Mouse (Mus musculus): ENCODE data around the gene Sipa1l1.

Sipa1l1 gene

GRCm38 (mm10) chr12:82433311-82433710 lies 264.2 kb downstream of the Sipa1l1 start:
- DNase-seq (ENCODE audit: low read depth): no peak

- DNase-seq (ENCODE audit: low read depth): no peak
These were observed 265.5 kb downstream of the Sipa1l1 start for GRCm38 (mm10) chr12:82434591-82434990.

GRCm38 (mm10) chr12:82441479-82441878 lies 272.4 kb downstream of the Sipa1l1 start:
- DNase-seq (ENCODE audit: low read depth): no peak

GRCm38 (mm10) chr12:82446609-82447024 lies 277.5 kb downstream of the Sipa1l1 start:
- no peak for DNase-seq (ENCODE audit: low read depth)

GRCm38 (mm10) chr12:82448129-82448815 lies 279.2 kb downstream of the Sipa1l1 start:
- no peak for DNase-seq (ENCODE audit: low read depth)

DNA sequence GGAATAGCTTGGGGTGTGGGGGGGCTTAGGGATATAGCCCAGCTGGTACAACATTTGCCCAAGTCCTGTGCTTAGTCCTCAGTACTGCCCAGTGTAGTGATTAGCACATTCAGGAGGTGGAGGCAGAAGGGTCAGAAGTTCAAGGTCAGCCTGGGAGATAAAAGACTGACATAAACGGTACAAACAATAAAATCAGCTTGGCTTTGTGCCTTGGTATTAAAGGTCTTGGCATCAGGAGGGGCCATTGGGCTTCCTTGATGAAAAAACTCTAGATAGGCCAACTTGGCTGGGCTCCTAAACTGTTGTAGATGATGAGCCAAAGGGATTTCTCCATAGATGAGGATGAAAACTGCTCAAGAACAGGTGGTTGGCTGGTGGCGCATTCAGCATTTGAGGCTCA lies 283.3 kb downstream of the Sipa1l1 start:
- no peak for DNase-seq (ENCODE audit: low read depth)

- DNase-seq (ENCODE audit: low read depth): no peak
These were observed 285.3 kb downstream of the Sipa1l1 start for GRCm38 (mm10) chr12:82454415-82454814.

DNA sequence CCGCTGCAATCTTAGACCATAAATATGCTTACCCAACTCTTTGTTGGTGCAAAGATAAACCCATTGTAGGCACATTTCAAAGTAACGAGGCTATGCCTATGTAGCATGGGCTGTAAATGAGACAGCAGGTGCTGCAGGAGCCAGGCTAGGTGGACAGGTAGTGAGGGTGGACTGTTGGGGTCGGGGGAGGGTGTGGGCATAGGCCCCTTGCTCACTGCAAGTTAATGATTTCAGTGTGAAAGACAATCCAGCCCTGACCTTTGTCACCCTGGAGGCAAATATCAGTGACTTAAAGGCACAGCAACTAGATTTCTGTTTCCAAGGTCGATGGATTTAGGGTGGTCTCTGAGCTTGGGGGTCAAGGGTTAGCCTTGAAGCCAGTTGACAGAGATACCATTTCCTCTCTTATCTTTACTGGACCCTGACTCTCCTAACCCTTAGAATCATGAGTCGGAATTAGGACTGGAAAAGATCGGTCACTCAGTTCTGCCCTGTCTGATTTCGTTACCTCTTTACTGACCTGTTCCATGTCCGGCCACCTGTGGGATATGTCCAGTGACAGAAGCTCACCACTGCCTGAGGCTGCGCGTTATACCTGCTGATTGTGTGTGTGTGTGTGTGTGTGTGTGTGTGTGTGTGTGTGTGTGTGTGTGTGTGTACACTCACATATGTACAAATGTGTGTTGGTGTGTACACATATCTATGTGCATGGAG lies 286.7 kb downstream of the Sipa1l1 start:
- no peak for DNase-seq (ENCODE audit: low read depth)

DNA sequence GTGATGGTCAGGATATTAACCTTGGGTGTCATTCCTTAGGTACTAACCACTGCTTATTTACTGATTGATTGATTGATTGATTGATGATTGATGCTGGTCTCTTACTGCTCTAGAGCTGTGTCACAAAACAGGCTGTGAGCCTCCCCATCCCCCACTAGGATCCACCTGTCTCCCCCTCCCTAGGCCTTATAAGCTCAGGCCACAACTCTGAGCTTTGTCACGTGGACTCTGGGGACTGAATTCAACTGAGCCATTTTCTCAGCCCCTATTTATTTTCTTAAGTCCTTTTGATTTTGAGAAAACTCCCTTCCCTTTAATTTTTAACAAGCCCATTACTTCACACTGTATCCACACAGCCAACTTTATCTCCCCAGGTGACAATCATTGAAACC lies 287.3 kb downstream of the Sipa1l1 start:
- no peak for DNase-seq (ENCODE audit: low read depth)

DNA sequence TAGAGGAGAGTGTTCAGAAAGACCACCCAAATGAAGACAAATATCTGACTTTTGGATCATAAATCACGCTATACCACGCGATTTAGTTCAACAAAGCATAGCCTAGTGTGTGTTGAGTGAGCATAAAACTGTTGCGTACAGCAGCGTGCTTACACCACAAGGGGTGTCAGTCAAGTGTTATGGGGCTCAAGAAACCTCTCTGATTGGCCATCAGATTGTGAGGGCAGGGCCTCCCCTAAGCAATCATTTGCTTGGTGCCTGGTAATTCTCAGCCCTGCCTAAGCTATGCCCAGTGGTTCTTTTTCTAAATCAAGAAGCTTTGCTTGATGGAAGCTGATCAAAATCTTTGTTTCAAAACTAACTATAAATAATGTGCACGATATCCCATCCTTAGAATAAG lies 288.5 kb downstream of the Sipa1l1 start:
- DNase-seq (ENCODE audit: low read depth): no peak

DNA sequence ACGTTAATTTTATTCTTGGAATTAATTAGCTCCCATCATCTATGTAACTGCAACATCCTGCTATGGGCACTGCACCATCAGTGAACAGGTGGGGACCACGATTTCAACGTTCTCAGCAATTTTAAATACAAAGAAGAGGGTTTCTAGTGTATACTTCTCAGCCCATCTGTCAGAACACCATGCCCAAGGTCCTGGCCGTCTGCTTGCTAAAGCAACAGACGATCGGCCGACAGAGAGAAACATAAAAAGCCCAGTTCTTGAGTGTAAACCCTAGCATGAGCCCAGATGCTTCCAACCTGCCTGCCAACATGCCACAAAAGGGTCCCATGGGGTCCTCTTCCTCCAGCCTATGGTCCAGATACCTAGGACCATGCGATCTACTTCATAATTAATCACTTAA lies 288.9 kb downstream of the Sipa1l1 start:
- no peak for DNase-seq (ENCODE audit: low read depth)

GRCm38 (mm10) chr12:82467234-82467633 lies 298.1 kb downstream of the Sipa1l1 start:
- no peak for DNase-seq (ENCODE audit: low read depth)

- DNase-seq (ENCODE audit: low read depth): peak; percentile 45
These were observed 298.5 kb downstream of the Sipa1l1 start for GRCm38 (mm10) chr12:82467641-82468040.

DNA sequence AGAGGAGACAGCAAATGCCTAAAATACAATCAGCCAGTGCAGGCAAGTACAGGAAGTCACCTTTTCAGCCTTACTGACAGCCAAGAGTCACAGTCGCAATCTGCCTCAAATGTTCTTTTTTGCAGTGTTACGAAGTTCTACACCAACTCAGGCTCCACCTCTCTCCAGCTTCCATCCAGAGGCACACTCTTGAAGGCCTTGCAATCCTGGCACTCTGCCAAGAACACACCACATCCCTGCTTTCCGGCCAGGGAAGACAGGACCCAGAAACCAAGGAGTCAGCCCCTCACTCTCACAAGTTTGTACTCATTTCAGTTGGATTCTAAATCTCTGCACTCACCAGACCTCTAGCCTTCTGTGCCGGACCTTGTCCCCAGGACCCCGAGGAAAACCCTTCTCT lies 299.3 kb downstream of the Sipa1l1 start:
- peak; percentile 68 for DNase-seq (ENCODE audit: low read depth)

GRCm38 (mm10) chr12:82469706-82470361 lies 300.7 kb downstream of the Sipa1l1 start:
- peak; percentile 86 for DNase-seq (ENCODE audit: low read depth)

DNA sequence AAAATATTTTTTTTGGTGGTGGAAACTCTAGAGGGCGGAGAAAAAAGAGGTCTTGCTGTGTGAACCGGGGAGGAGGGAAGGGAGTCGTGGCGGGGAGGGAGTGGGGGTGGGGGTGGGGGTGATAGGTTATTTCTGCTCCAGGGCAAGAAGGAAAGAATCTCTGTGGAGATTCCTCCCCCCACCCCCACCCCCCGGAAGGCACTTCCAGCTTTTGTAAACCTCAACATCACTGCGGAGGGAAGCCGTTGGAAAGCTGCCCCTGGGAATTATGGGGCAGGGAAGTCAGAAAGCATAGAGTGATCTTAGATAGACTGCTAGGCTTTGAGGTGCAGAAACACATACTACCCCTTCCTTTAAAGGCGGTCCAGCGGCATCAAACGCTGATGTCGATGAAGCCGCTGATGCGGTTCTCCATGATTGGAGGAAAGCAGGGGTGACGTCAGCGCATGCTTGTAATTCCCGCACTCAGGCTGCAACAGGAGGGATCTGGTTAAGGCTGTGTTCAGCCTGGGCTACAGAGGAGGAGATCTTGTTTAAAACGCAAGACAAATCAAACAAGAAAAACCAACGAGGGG lies 301.3 kb downstream of the Sipa1l1 start:
- peak; percentile 46 for DNase-seq (ENCODE audit: low read depth)

DNA sequence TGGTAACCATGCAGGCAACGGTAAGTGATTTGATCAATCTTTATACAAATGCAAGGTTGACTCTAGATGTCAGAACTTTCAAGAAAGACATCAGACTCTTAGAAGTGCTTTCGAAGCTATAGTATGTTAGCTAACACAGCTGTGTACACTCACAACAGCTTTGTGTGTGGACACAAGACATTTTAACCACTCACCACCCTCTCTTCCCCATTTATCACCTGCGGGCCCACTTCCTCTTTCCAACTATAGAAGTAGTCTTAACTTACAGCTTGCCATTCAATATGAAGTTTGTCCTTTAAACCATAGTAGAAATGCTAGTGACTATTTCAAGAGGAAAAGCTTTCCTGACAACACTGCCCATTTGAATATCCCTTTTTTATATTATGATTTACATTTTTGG lies 303.7 kb downstream of the Sipa1l1 start:
- no peak for DNase-seq (ENCODE audit: low read depth)

DNA sequence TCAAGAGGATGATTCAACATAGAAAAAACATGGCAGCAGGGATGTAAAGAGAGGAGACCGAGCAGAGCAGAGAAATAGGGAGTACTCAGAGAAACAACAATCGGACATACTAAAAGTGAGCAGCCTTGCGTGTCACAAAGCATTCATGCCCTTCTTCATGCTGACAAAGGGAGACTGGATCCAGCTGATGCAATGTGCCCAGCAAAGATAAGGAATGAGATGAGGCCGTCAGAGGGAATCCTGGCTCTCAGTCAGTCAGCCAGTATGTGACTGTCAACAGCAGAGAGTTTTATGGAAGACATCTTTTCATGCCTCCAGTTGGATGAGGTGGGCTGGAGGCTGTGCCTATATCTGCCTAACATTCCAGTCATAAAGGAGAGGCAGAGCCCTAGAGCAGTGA lies 304.1 kb downstream of the Sipa1l1 start:
- no peak for DNase-seq (ENCODE audit: low read depth)

GRCm38 (mm10) chr12:82474409-82474808 lies 305.3 kb downstream of the Sipa1l1 start:
- no peak for DNase-seq (ENCODE audit: low read depth)

DNA sequence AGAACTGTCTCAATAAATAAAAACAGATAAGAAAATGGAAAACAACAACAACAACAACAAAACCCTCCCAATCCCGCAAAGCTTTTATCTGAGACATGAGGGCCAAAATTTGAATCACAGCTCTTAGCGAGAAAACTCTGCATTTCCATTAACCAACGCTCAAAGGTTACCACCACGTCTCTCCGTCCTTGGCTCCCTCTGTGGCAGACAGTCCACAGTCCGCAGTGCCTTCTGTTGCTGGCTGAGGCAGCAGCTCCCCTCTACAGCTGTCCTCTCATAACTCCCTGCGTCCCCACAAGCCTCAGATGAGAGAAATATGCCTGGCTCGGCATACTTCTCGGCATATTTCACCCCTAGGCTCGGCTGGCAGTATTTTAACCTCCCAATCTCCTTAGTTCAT lies 306.9 kb downstream of the Sipa1l1 start:
- no peak for DNase-seq (ENCODE audit: low read depth)

DNA sequence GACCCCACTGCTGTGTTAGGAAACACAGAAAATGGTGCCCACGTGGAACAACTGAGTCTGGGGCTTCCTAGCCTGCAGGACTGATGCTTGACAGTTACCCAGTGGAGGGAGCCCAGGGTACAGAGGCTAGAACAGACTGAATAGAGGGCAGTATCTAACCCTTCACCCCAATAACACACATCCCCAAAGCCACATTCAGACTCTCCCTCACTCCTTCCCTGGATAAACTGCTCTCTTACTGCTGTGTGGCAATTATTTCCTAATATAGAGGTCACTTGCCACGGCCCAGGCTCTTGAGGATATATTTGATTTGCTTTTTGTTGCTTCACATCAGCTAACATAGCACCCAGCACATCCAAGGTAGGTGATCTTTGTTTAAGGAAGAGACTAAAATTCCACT lies 307.5 kb downstream of the Sipa1l1 start:
- DNase-seq (ENCODE audit: low read depth): no peak

- DNase-seq (ENCODE audit: low read depth): no peak
These were observed 308.7 kb downstream of the Sipa1l1 start for GRCm38 (mm10) chr12:82477826-82478225.

DNA sequence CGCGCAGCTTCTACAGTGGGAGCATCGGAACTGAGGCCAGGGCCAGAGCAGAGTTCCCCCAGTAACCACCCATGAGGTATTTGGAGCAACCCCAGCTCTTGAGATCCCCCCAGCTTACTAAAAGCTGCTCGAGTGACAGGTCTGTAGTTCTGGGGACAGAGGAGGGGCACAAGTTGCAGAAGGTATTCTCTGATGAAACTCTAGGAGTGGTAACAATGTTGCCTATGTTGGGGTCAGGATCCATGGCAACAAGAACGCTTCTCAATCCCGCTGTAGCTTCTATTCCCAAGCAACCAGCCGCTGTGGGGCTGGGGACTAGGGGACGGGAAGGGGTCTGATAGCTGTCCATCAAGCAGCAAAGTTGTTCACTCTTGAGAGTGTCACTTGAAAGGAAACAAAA lies 309.1 kb downstream of the Sipa1l1 start:
- DNase-seq (ENCODE audit: low read depth): no peak
